Mouse (Mus musculus) liver, adult 2 months (tissue): ENCODE data around the gene Iqcc.

Experiments used
- CTCF ChIP-seq: fragments of 200-500 bp; IDR thresholded peaks from 2 replicates; pipeline ENCODE4 v1.5.1; 2011; ENCODE audit warnings: low read depth, low read length, control low read depth
- POLR2A ChIP-seq: fragments of 200-500 bp; IDR thresholded peaks from 2 replicates; pipeline ENCODE4 v1.6.1; 2011; ENCODE audit warnings: low read length, control low read depth; ENCODE audit not compliant: insufficient read depth; ENCODE audit errors: extremely low read depth

- no peak for TF ChIP-seq POLR2A
- no peak for TF ChIP-seq CTCF
Observed at GRCm38 (mm10) chr4:129640101-129640637, 21.3 kb upstream of the Iqcc start.
